Mouse (Mus musculus) adrenal gland, adult 18-20 months (tissue): ENCODE data around the gene Zbtb3. TPM values are rescaled to one million over a fixed set of nuclear protein-coding genes. Genes with fewer than 3 reads are reported as not detected.
A peak's percentile ranks its signal among the peaks of the same experiment; 100 is the strongest.
"Not testable (repeated sequence)": the region's sequence is repeated elsewhere in the genome, so short reads cannot be mapped to it uniquely, and the experiment has no call there.

ENCODE experiments used
- DNase-seq, 2 experiments: peaks; one replicate each; pipeline ENCODE4 v3.0.0; 2021 to 2022; ENCODE audit warnings: low spot score in 2 of 2
- total RNA-seq, 2 experiments: library from RNA; stranded (reverse); gene quantifications; 1 replicate in 1 of 2; 2 replicates in 1 of 2; pipeline ENCODE4 v1.2.3; 2021

The Zbtb3 gene
- total RNA-seq, 2 experiments from 2014 or later, result 2.8 to 3.1 TPM

GRCm38 (mm10) chr19:8803204-8803780, 937 bp downstream of the Zbtb3 start:
- DNase-seq, result no peak

DNA sequence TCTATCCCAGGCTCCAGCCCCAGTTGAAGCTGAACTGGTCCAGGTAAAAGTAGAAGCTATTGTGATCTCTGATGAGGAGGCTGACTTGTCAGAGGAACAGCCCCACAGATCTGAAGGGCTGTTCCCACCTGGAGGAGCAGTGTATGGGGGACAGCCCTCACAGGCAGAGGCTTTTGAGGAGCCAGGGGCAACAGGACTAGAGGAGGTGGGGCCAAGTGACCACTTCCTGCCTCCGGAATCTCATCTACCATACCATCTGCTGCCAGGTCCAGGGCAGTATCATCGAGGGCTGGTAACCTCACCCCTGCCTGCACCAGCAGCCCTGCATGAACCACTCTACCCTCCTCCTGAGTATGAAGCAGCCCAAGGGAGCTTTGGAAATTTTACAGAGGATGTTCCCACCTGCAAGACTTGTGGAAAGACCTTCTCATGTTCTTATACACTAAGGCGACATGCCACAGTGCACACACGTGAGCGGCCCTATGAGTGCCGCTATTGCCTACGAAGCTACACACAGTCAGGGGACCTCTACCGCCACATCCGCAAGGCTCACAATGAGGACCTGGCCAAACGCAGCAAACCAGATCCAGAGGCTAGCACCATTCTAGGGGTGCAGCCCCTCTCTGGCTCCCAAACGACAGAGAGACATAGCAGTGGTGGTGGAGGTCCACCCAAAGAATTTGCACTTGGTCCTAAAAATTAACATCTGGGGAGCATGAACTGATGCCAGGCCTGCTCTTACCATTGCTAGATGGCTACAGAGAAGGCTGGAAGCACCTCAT, 1.7 kb downstream of the Zbtb3 start:
- no peak for DNase-seq

DNA sequence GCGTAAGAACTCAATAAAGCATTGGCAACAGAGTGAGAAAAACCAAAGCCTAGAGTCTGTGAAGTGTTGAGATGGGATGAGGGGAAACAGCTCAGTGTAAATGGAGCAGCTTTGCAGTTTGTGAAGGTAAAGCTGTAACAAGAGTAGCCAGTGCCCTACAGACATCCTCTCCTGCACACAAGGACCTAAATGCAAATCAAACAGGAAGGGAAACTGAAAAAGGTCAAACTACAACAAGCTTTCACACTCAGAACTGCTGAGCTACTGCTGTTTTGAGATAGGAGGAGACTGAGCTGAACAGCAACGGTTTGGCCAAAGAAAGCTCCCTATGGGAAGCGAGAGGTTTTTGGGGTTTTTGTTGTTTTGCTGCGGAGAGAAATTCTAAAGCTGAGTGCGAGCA, 4.5 kb downstream of the Zbtb3 start:
- DNase-seq, result no peak

DNA sequence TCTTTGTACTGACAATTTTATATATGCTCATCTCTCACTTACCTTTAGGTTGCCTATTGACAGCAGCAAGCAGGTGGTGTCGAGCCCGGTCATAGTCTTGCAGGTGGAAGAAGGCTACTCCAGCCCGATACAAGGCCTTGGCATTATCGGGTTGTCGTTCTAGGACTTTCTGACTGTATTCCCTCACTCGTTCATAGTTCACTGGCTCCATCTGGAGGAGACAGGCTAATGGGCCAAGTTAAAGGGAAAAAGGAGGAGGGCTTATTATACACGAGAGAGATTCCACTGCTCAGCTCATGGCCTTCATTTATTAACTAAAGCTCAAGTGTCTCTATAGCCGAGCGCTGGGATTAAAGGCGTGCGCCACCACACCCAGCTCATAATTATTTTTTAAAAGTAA, 13.5 kb downstream of the Zbtb3 start:
- DNase-seq, result no peak

- DNase-seq, result no peak
These were observed 14.6 kb downstream of the Zbtb3 start for GRCm38 (mm10) chr19:8817001-8817400.

DNA sequence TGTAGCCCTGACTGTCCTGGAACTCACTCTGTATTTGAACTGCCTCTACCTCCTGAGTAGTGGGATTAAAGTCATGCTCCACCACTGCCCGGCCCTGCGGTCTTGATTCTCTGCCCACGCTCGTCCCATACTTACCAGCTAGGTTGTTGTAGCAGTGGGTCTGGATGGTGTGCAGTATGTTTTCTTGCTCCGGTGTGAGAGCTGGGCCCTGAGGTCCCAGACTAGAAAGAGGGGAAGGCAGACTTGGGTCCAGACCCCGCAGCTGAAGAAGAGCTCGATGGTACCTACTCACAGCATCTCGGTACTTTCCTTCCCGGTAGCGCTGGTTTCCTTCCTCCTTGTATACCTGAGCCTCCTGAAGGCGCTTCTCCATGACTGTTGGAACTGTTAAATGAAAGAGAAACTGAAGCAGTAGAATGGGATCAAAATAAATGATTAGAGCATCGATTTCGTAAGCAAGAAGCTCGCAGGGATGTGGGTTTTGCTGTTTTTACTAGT, 16.0 kb downstream of the Zbtb3 start:
- no peak for DNase-seq

DNA sequence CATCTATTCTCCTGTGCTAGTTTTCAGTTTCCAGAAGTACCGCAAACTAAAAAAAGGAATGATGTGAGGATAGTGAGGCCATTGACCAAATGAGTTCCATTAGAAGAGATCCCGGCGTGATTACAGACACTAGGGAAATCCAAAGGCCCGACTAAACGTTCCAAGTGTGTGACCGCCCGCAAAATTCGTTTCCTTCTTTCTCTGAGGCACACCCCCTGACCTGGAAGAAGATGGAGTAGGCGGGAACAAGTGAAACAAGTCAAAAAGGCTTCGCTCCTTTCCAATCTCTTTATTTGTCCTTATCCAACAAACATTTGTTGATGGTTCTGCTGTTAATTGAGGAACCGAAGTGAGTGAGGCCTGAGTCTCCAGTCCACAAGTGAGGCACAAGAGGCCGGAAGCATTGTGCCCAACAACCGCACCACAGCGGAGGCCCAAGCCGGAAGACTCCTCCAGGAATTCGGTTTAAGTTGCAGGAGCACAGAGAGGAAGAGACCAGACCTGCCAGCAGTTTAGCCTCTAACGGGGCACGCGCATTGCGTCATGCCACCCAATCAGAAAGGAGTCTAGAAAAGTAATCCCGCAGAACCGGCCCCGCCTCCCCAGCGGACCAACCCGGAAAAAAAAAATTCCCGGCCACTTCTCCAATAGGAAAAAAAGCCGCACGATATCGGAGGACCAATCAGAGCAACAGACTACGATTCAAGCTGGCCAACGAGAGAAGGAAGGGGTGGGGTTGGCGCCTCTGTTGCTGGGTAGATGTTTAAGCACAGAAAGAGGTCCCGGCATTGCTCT, 16.6 kb downstream of the Zbtb3 start, which contains the start of gene Ttc9c:
Gene Ttc9c (minus strand): TSS at position 533 of the 795 bp plus-strand sequence.
- DNase-seq, result peak; percentile 84 to 87

GRCm38 (mm10) chr19:8819596-8820423, 17.5 kb downstream of the Zbtb3 start, which contains the start of gene Hnrnpul2:
Gene Hnrnpul2 (plus strand): TSS chr19:8820010.
- DNase-seq, result peak; percentile 93 to 95

DNA sequence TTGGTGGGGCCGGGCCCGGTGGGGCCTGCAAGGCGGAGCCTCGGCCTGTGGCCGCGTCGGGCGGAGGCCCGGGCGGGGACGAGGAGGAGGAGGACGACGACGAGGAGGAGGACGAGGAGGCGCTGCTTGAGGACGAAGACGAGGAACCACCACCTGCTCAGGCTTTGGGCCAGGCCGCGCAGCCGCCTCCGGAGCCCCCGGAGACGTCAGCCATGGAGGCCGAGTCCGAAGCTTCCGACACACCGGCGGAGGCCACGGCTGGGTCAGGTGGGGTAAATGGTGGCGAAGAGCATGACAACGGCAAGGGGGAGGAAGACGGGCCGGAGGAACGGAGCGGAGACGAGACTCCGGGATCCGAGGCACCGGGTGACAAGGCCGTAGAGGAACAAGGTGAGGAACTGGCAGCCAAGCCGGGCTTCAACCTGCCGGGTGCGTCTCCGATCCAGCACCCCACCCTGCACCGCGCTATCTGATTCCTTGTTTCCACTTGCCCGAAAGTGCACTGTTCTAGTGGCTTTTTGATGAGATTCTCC, 18.1 kb downstream of the Zbtb3 start:
- no peak for DNase-seq

GRCm38 (mm10) chr19:8821146-8821545, 18.8 kb downstream of the Zbtb3 start:
- DNase-seq, result no peak

- no peak for DNase-seq
These were observed 20.3 kb downstream of the Zbtb3 start for GRCm38 (mm10) chr19:8822696-8823095.

DNA sequence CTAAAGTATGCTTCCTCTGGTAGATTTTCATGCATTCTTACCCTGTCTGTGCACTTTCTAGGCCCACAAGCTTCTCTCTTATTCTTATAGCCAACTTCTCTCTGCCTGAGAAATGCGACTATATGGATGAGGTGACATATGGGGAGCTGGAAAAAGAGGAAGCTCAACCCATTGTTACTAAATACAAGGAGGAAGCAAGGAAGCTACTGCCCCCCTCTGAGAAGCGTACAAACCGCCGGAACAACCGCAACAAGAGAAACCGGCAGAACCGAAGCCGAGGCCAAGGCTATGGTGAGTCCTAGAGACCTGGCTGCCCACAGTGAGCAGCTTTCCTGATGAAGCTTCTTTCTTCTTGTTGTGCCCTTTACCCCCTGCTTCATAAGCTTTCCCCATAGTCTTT, 27.3 kb downstream of the Zbtb3 start, which contains the start of gene AC129217.1:
Gene AC129217.1 (plus strand): TSS at position 114 of the 400 bp plus-strand sequence.
- no peak for DNase-seq

DNA sequence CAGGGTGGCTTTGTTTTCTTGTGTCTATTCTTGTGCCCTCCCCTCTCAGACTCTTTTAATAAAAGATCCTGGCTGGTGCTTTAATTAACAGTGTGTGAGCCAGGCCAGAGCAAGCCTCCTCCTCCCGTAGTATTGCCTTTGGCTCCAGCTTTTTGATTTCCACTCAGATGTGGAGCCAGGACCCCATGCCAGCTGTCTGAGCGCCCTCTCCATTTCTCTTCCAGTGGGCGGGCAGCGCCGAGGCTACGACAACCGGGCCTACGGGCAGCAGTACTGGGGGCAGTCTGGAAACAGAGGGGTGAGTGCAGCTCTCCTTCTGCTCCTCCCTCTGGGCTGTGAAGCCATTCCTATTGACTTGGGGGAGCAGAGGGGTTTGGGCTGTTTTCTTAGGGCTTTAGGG, 28.3 kb downstream of the Zbtb3 start:
- no peak for DNase-seq

- no peak for DNase-seq
These were observed 28.9 kb downstream of the Zbtb3 start for GRCm38 (mm10) chr19:8831262-8831661.

DNA sequence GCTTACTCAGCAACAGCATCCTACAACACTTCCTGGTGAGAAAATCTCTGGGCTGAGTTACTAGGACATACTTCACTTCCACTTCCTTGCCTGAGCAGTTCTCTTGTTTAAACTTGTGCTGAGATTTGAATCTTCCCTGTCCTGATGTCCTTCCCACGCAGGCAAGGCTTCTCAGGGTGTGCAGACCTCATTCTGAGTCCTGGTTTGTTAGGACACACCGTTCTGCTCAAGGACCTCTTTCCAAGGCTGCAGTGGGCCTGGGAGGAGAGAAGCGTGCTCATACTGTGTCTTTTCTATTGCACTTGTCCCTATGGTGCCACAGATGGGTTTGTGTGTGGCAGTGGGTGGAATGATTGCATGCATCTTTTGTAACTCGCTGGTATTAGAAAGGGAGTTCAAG, 30.6 kb downstream of the Zbtb3 start:
- no peak for DNase-seq

- not testable (repeated sequence) for DNase-seq
These were observed 34.0 kb downstream of the Zbtb3 start for GRCm38 (mm10) chr19:8836327-8836726.

- peak; percentile 72 to 80 for DNase-seq
These were observed 35.0 kb downstream of the Zbtb3 start, which contains the start of gene Bscl2 for GRCm38 (mm10) chr19:8837251-8837791. Gene Bscl2 (plus strand): TSS chr19:8837467.

DNA sequence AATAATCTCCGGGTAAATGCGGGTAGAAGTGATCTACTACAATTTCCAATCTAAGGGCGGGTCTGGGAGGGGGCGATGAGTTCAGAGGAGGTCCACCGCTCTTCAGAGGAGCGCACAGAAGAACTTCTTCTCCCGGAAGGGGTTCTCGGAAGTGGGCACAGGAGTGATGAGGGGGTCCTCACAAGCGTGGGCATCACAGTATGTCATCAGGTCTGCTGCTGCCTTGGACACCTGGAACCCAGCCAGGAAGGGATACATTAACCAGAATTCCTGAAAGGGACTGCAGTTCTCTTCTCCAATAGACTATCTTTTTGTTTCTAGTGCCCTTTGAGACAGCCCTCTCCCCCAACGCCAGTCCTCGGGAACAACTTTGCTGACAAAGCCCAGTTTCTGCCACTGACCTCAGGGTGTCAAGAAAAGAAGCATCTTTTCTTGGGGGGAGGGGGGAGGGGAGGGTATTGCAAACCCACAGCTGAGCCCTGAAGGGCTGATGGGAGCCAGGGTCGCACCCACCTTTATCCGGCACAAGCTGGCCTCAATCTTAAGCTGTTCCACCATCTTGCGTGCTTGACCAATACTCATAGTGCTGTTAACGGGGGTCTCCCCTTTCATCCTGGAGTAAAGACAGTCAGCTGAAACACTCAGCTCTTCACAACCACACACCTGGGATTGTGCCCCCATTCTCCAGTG, 35.8 kb downstream of the Zbtb3 start:
- DNase-seq, result peak in 1 of 2 experiments; percentile 47
